In the genomic region with DNA sequence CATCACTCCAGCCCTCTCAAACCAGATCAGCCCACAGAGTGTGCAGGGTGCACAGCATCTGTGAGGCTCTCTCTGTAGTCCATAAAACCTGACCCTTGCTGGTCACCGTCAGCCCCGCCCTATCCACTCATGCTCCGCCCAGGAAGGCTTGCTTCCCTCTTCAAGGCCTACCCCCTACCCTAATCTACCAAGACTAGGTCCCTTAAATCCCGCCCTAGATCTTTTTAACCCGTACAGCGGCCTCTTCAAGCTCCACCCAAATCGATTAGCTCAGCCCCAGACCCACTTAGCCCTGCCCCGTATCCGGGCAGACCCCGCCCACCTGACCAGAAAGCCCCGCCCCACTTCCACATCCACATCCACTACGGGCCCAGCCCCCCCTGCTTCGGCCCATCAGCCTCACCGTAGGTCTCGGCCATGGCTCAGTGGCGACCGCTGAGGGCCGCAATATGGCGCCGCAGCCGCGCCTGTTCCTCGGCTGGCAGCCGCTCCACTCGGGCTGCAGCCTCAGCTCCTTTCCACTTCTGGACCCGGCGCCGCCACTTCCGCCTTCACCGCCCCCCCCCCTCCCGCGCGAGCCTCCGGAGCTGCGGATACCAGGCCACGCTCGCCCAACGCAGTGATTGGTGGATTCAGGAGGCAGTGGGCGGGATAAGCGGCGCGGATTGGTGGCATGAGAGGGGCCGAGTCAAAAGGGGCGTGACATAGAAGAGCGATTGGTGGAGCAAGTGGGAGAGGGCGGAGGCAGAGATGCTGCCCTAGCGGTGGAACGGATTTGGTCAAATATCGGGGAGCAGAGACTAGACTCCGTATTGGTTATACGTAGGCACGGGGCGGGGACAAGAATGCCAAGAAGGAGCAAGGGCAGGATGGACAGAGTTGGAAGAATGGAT, we compare ENCODE assay signal across 8 mouse cellular contexts. TPM values are rescaled to one million over a fixed set of nuclear protein-coding genes. Genes with fewer than 3 reads are reported as not detected.
DNase-seq lines count a peak whose midpoint lies in the region; ATAC-seq and TF ChIP-seq lines count a peak whose summit lies in the region.

Gene Rab4b, minus strand, starts transcription at position 573 of the 893 bp plus-strand sequence.

- no peaks in the 10 kb centered on the region for H3K9me3 ChIP-seq in ES-E14 (ENCODE audit: control insufficient read depth, insufficient read depth, low read depth, low read length)
- H3K9me3 ChIP-seq in forebrain, embryonic 15.5 days, result no peaks in the 10 kb centered on the region

- peak; percentile 60 for TF ChIP-seq CTCF in lung, adult 2 months (IDR thresholded peaks at IDR 0.05; ENCODE audit: insufficient read depth, low read length)

- intact Hi-C loops in heart, postnatal 25 days (cut with DNase I), result no loop called here

- peak; percentile 98 for DNase-seq in ES-E14 (ENCODE audit: low read depth, low spot score)
- peak; percentile 100 for DNase-seq in cerebellum, adult 11-12 months
- DNase-seq in heart, postnatal 25 days (ENCODE audit: low spot score), result peak; percentile 99
- peak; percentile 99 to 100 for DNase-seq in layer of hippocampus, adult 18-20 months (ENCODE audit: low spot score in 2 of 2)
- peak; percentile 99 for DNase-seq in lung, adult 2 months
- DNase-seq in thymus, adult 18-20 months, result peak; percentile 99 to 100

- H3K4me3 ChIP-seq in ES-E14 (ENCODE audit: insufficient read depth in 1 of 2, low read depth in 1 of 2, low read length in 2 of 2, poor library complexity in 1 of 2, severe bottlenecking in 1 of 2), result peak within 1 kb of the TSS; percentile 89 to 93
- H3K4me3 ChIP-seq in forebrain, embryonic 15.5 days, result peak within 1 kb of the TSS; percentile 84
- H3K4me3 ChIP-seq in lung, adult 2 months (replicated peaks; ENCODE audit: extremely low read depth, low read depth, low read length), result peak within 1 kb of the TSS; percentile 76

- H3K4me2 ChIP-seq in forebrain, embryonic 15.5 days (replicated peaks), result peak within 1 kb of the TSS; percentile 53

- peak within 1 kb of the TSS; percentile 88 for H3K9ac ChIP-seq in ES-E14 (ENCODE audit: insufficient read depth, low read depth, low read length, poor library complexity, severe bottlenecking)
- peak within 1 kb of the TSS; percentile 62 for H3K9ac ChIP-seq in forebrain, embryonic 15.5 days (replicated peaks)

- H3K36me3 ChIP-seq in ES-E14 (ENCODE audit: control insufficient read depth, insufficient read depth, low read length, poor library complexity, severe bottlenecking), result peaks cover 2% of the 10 kb centered on the region; the same call in 1 of the 2 replicates
- peaks cover 19% of the 10 kb centered on the region; the same call in 1 of the 2 replicates for H3K36me3 ChIP-seq in forebrain, embryonic 15.5 days

- in situ Hi-C loops in ES-E14 (cut with MboI; ENCODE audit: low sequenced_read_pairs in 2 of 2, unreplicated experiment in 2 of 2), result no loop called here

- WGBS in forebrain, embryonic 15.5 days, result 1% methylated on average over 52 of the region's 53 CpGs
- under 1% methylated on average over 53 of the region's 53 CpGs for WGBS in lung, adult 2 months

- TF ChIP-seq POLR2A in lung, adult 2 months (IDR thresholded peaks at IDR 0.05; ENCODE audit: borderline replicate concordance, extremely low read depth, low read depth, low read length), result peak; percentile 61; the same call in 1 of the 2 replicates

- H3K27ac ChIP-seq in ES-E14 (ENCODE audit: insufficient read depth, low read depth, low read length, poor library complexity, severe bottlenecking), result peak within 1 kb of the TSS; percentile 88
- H3K27ac ChIP-seq in forebrain, embryonic 15.5 days (replicated peaks), result peak within 1 kb of the TSS; percentile 96

- H3K27me3 ChIP-seq in forebrain, embryonic 15.5 days, result no peaks in the 10 kb centered on the region

- H3K4me1 ChIP-seq in ES-E14 (ENCODE audit: control insufficient read depth in 2 of 2, insufficient read depth in 2 of 2, low read length in 2 of 2, poor library complexity in 1 of 2), result peaks cover 10 to 30% of the 10 kb centered on the region in 2 experiments
- peaks cover 19% of the 10 kb centered on the region for H3K4me1 ChIP-seq in forebrain, embryonic 15.5 days
- H3K4me1 ChIP-seq in lung, adult 2 months (ENCODE audit: control insufficient read depth, insufficient read depth, low read length), result peaks cover 6% of the 10 kb centered on the region; the same call in 1 of the 2 replicates

- ATAC-seq in forebrain, embryonic 15.5 days (replicated peaks), result peak; percentile 98
- peak; percentile 94 for ATAC-seq in neutrophil, adult 5-6 weeks (ENCODE audit: extremely low read depth, insufficient number of reproducible peaks, low FRiP score, poor library complexity, severe bottlenecking)

TF ChIP-seq in ES-E14, 5 proteins besides CTCF, POLR2A, EP300 and RAD21:
- TF ChIP-seq ZNF384 (IDR thresholded peaks at IDR 0.05; ENCODE audit: low read depth, low read length) (no peak), CHD2 (IDR thresholded peaks at IDR 0.05; ENCODE audit: low read depth, low read length) (peak; percentile 86)

RNA-seq across cellular contexts. Expression of gene Rab4b, which starts in this region (rescaled TPM):
- 28.3 and 44.2 TPM in 2 replicates for total RNA-seq in ES-E14 (2012; rRNA removed)
- 79.0 and 86.9 TPM in 2 replicates for polyA plus RNA-seq in forebrain, embryonic 15.5 days (2015; fragmentation: Nextera tagmentation; extraction: Ambion mirVana)
- total RNA-seq in heart, postnatal 25 days (2021), result 10 to 100 TPM; 12.0 to 13.7 TPM
- total RNA-seq in layer of hippocampus, adult 18-20 months (2021), result 10 to 100 TPM; 88.4 to 94.7 TPM
- 67.8 and 69.0 TPM in 2 replicates for polyA plus RNA-seq in lung, adult 2 months (2012; rRNA removed)
- 66.0 and 67.0 TPM in 2 replicates for total RNA-seq in neutrophil, adult 5-6 weeks (2017)

Comparison
In these comparisons a context has a peak if more than half of its experiments do, and no peak if none do; other contexts are left out.
1. Peak in every context shown above with its lines: DNase-seq, ATAC-seq, H3K4me3 ChIP-seq and H3K27ac ChIP-seq.